ENCODE assay signal across 24 mouse cellular contexts in genomic region chr13:110113711-110114110, GRCm38 (mm10).
A peak's percentile ranks its signal among the peaks of the same experiment; 100 is the strongest.
DNase-seq lines count a peak whose midpoint lies in the region; ATAC-seq and TF ChIP-seq lines count a peak whose summit lies in the region.
"Had no signal": no experiment of that assay in that cellular context is flagged by ENCODE, and none has a peak within 500 bp of the region (broad histone marks: within the 10 kb centered on the region; RNA-seq: fewer than 3 reads in every experiment).

No protein-coding gene starts in this region.

- H3K4me1 ChIP-seq in forebrain, embryonic 14.5 days (ENCODE audit: control insufficient read depth, insufficient read depth, low read length): peaks cover 17% of the 10 kb centered on the region
- peaks cover 18% of the 10 kb centered on the region for H3K4me1 ChIP-seq in forebrain, embryonic 10.5 days
- H3K4me1 ChIP-seq in midbrain, embryonic 14.5 days (ENCODE audit: control insufficient read depth, insufficient read depth, low read length): peaks cover 24% of the 10 kb centered on the region
- H3K4me1 ChIP-seq in midbrain, postnatal 0 days (ENCODE audit: insufficient read depth, low read length): no peaks in the 10 kb centered on the region
- H3K4me1 ChIP-seq in hindbrain, embryonic 12.5 days: peaks cover 11% of the 10 kb centered on the region
- no peaks in the 10 kb centered on the region for H3K4me1 ChIP-seq in heart, embryonic 10.5 days
- H3K4me1 ChIP-seq: liver, embryonic 13.5 days had no signal

- no peaks in the 10 kb centered on the region for H3K9me3 ChIP-seq in forebrain, embryonic 14.5 days (replicated peaks; ENCODE audit: control insufficient read depth, low read length)
- H3K9me3 ChIP-seq in forebrain, embryonic 10.5 days: no peaks in the 10 kb centered on the region
- no peaks in the 10 kb centered on the region for H3K9me3 ChIP-seq in midbrain, embryonic 14.5 days (ENCODE audit: control insufficient read depth, low read length)
- H3K9me3 ChIP-seq in midbrain, postnatal 0 days (ENCODE audit: low read length): no peaks in the 10 kb centered on the region
- no peaks in the 10 kb centered on the region for H3K9me3 ChIP-seq in hindbrain, embryonic 12.5 days (replicated peaks)
- H3K9me3 ChIP-seq in heart, embryonic 10.5 days: no peaks in the 10 kb centered on the region
- H3K9me3 ChIP-seq: forebrain, embryonic 13.5 days; G1E; liver, embryonic 13.5 days had no signal

- H3K4me2 ChIP-seq in forebrain, embryonic 14.5 days (ENCODE audit: low read length): no peak overlapping the region
- H3K4me2 ChIP-seq in midbrain, embryonic 14.5 days (ENCODE audit: low read length): no peak overlapping the region
- no peak overlapping the region for H3K4me2 ChIP-seq in midbrain, postnatal 0 days (ENCODE audit: low read depth, low read length, poor library complexity, severe bottlenecking)
- H3K4me2 ChIP-seq in hindbrain, embryonic 12.5 days (replicated peaks): no peak overlapping the region
- H3K4me2 ChIP-seq: forebrain, embryonic 13.5 days; liver, embryonic 13.5 days had no signal

- H3K36me3 ChIP-seq in forebrain, embryonic 14.5 days (ENCODE audit: control insufficient read depth, insufficient read depth, low read length): no peaks in the 10 kb centered on the region
- no peaks in the 10 kb centered on the region for H3K36me3 ChIP-seq in forebrain, embryonic 10.5 days (replicated peaks)
- H3K36me3 ChIP-seq in midbrain, embryonic 14.5 days (ENCODE audit: control insufficient read depth, insufficient read depth, low read length): no peaks in the 10 kb centered on the region
- no peaks in the 10 kb centered on the region for H3K36me3 ChIP-seq in midbrain, postnatal 0 days (ENCODE audit: insufficient read depth, low read length)
- H3K36me3 ChIP-seq in hindbrain, embryonic 12.5 days: no peaks in the 10 kb centered on the region
- no peaks in the 10 kb centered on the region for H3K36me3 ChIP-seq in heart, embryonic 10.5 days
- H3K36me3 ChIP-seq: G1E; liver, embryonic 13.5 days had no signal

- no peaks in the 10 kb centered on the region for H3K27me3 ChIP-seq in forebrain, embryonic 14.5 days (replicated peaks; ENCODE audit: control insufficient read depth, insufficient read depth, low read length)
- peaks cover 4% of the 10 kb centered on the region for H3K27me3 ChIP-seq in forebrain, embryonic 10.5 days (ENCODE audit: poor library complexity, severe bottlenecking)
- H3K27me3 ChIP-seq in midbrain, embryonic 14.5 days (ENCODE audit: control insufficient read depth, insufficient read depth, low read length): no peaks in the 10 kb centered on the region
- H3K27me3 ChIP-seq in midbrain, postnatal 0 days (ENCODE audit: insufficient read depth, low read length): no peaks in the 10 kb centered on the region
- H3K27me3 ChIP-seq in hindbrain, embryonic 12.5 days: no peaks in the 10 kb centered on the region
- no peaks in the 10 kb centered on the region for H3K27me3 ChIP-seq in heart, embryonic 10.5 days (ENCODE audit: insufficient read depth, poor library complexity, severe bottlenecking)
- H3K27me3 ChIP-seq: CH12.LX; forebrain, embryonic 13.5 days; liver, embryonic 13.5 days had no signal

- H3K9ac ChIP-seq in forebrain, embryonic 14.5 days (ENCODE audit: low read length): no peak overlapping the region
- H3K9ac ChIP-seq in midbrain, embryonic 14.5 days (replicated peaks; ENCODE audit: low read length): no peak overlapping the region
- no peak overlapping the region for H3K9ac ChIP-seq in midbrain, postnatal 0 days (replicated peaks; ENCODE audit: low read length, poor library complexity, severe bottlenecking)
- H3K9ac ChIP-seq in hindbrain, embryonic 12.5 days: no peak overlapping the region
- H3K9ac ChIP-seq: forebrain, embryonic 13.5 days; liver, embryonic 13.5 days had no signal

- ATAC-seq in forebrain, embryonic 14.5 days: no peak
- ATAC-seq in midbrain, embryonic 14.5 days (ENCODE audit: low FRiP score, low TSS enrichment): no peak
- no peak for ATAC-seq in midbrain, postnatal 0 days (ENCODE audit: low FRiP score)
- no peak for ATAC-seq in hindbrain, embryonic 12.5 days (ENCODE audit: low FRiP score)
- ATAC-seq: forebrain, embryonic 13.5 days had no signal

- no peak overlapping the region for H3K4me3 ChIP-seq in forebrain, embryonic 14.5 days (ENCODE audit: low read depth, low read length)
- no peak overlapping the region for H3K4me3 ChIP-seq in forebrain, embryonic 10.5 days
- no peak overlapping the region for H3K4me3 ChIP-seq in midbrain, embryonic 14.5 days (replicated peaks; ENCODE audit: low read depth, low read length)
- H3K4me3 ChIP-seq in midbrain, postnatal 0 days (ENCODE audit: low read depth, low read length): no peak overlapping the region
- no peak overlapping the region for H3K4me3 ChIP-seq in hindbrain, embryonic 12.5 days
- no peak overlapping the region for H3K4me3 ChIP-seq in heart, embryonic 10.5 days
- H3K4me3 ChIP-seq: forebrain, embryonic 13.5 days; heart, adult 2 months; left cerebral cortex, adult 2 months; liver, embryonic 13.5 days had no signal

- DNase-seq in forebrain, embryonic 14.5 days (ENCODE audit: low spot score): peak; percentile 33
- no peak for DNase-seq in forebrain, embryonic 10.5 days (ENCODE audit: extremely low spot score, low spot score)
- DNase-seq in midbrain, embryonic 14.5 days: no peak
- no peak for DNase-seq in midbrain, postnatal 0 days (ENCODE audit: low spot score)
- no peak for DNase-seq in kidney, adult 8-10 months
- no peak for DNase-seq in heart, embryonic 10.5 days (ENCODE audit: low spot score)
- DNase-seq: cerebellum, adult 11 months; cerebellum, adult 9-11 months; gastrocnemius, postnatal 14 days; heart, adult 2 months; heart, postnatal 36 days; kidney, adult 2 months; kidney, postnatal 10 days; liver, embryonic 13.5 days; lung, adult 2 months; lung, postnatal 14 days; retina, postnatal 1 day; right cerebral cortex, postnatal 25 days; spleen, adult 18-20 months had no signal

- no peak for TF ChIP-seq CTCF in midbrain, postnatal 0 days (IDR thresholded peaks at IDR 0.05)

- no peak overlapping the region; the same call in 1 of the 2 replicates for H3K27ac ChIP-seq in forebrain, embryonic 14.5 days (ENCODE audit: low read depth, low read length)
- no peak overlapping the region for H3K27ac ChIP-seq in forebrain, embryonic 10.5 days
- 0 out of 2 replicates have a peak overlapping the region, but pooled peaks have one; percentile 13 for H3K27ac ChIP-seq in midbrain, embryonic 14.5 days (replicated peaks; ENCODE audit: low read depth, low read length)
- H3K27ac ChIP-seq in midbrain, postnatal 0 days (ENCODE audit: low read depth, low read length): no peak overlapping the region
- 0 out of 2 replicates have a peak overlapping the region, but pooled peaks have one; percentile 36 for H3K27ac ChIP-seq in hindbrain, embryonic 12.5 days
- no peak overlapping the region for H3K27ac ChIP-seq in heart, embryonic 10.5 days
- H3K27ac ChIP-seq: forebrain, embryonic 13.5 days; heart, adult 2 months; left cerebral cortex, adult 2 months; liver, embryonic 13.5 days had no signal

- 81% methylated on average over 6 of the region's 6 CpGs for WGBS in forebrain, embryonic 14.5 days
- WGBS in forebrain, embryonic 10.5 days: 95% methylated on average over 6 of the region's 6 CpGs
- 94% methylated on average over 6 of the region's 6 CpGs for WGBS in midbrain, embryonic 14.5 days
- WGBS in midbrain, postnatal 0 days: 92% methylated on average over 6 of the region's 6 CpGs
- 93% methylated on average over 6 of the region's 6 CpGs for WGBS in hindbrain, embryonic 12.5 days
- 85% methylated on average over 6 of the region's 6 CpGs for WGBS in heart, embryonic 10.5 days

Comparison
In these comparisons a context has a peak if more than half of its experiments do, and no peak if none do; other contexts are left out.
1. H3K27ac ChIP-seq: peak in midbrain, embryonic 14.5 days (single experiment) and hindbrain, embryonic 12.5 days (single experiment); none in forebrain, embryonic 14.5 days (single experiment), forebrain, embryonic 10.5 days (single experiment), midbrain, postnatal 0 days (single experiment) and heart, embryonic 10.5 days (single experiment).